Mouse (Mus musculus) E14TG2a.4 (cell line): ENCODE measurements around the gene Wipf1.

ENCODE experiments used
- CTCF ChIP-seq: conservative IDR thresholded peaks from 2 replicates; pipeline ENCODE4 v1.5.1; 2014; ENCODE audit warnings: low read length
- NANOG ChIP-seq: IDR thresholded peaks from 2 replicates; pipeline ENCODE4 v1.6.1; 2014; ENCODE audit warnings: borderline replicate concordance, low read length, mixed read lengths
- POU5F1 ChIP-seq: IDR thresholded peaks from 2 replicates; pipeline ENCODE4 v1.6.1; 2014; ENCODE audit warnings: low read length, borderline replicate concordance

GRCm38 (mm10) chr2:73451541-73451940, 78.0 kb downstream of the Wipf1 start:
- no peak for TF ChIP-seq CTCF
- TF ChIP-seq POU5F1 = no peak
- no peak for TF ChIP-seq NANOG
